Mouse (Mus musculus) E14TG2a.4 (cell line): ENCODE results near the gene Dcps.

Experiments used
- CTCF ChIP-seq: conservative IDR thresholded peaks from 2 replicates; pipeline ENCODE4 v1.5.1; 2014; ENCODE audit warnings: low read length
- POU5F1 ChIP-seq: IDR thresholded peaks from 2 replicates; pipeline ENCODE4 v1.6.1; 2014; ENCODE audit warnings: low read length, borderline replicate concordance

GRCm38 (mm10) chr9:35116391-35117381, 59.2 kb downstream of the Dcps start:
- no peak for TF ChIP-seq CTCF
- TF ChIP-seq POU5F1 = no peak
